Mouse (Mus musculus): ENCODE measurements around the gene Prg2.

The Prg2 gene

DNA sequence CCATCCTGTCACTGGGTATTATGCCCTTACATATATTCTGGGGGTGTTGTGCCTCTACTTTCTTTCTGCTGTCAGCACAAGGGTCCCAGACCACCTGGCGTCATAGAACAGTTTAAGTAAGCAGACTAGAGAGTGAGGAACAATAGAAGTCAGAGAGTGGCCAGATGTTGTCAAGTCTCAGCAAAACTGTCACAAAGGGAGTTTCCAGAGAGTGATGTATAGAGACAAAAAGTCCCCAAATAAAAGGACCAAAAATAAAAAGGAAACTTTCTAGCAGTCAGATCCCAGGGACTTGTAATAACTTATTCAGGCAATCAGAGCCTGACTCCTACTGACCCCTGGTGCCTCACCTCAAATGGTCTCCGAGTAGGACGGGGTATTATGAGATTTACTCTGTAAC lies 18.4 kb upstream of the Prg2 start:
- DNase-seq (ENCODE audit: low spot score) = no peak

GRCm38 (mm10) chr2:84962906-84963507 lies 17.3 kb upstream of the Prg2 start:
- DNase-seq (ENCODE audit: low spot score) = peak; percentile 15

DNA sequence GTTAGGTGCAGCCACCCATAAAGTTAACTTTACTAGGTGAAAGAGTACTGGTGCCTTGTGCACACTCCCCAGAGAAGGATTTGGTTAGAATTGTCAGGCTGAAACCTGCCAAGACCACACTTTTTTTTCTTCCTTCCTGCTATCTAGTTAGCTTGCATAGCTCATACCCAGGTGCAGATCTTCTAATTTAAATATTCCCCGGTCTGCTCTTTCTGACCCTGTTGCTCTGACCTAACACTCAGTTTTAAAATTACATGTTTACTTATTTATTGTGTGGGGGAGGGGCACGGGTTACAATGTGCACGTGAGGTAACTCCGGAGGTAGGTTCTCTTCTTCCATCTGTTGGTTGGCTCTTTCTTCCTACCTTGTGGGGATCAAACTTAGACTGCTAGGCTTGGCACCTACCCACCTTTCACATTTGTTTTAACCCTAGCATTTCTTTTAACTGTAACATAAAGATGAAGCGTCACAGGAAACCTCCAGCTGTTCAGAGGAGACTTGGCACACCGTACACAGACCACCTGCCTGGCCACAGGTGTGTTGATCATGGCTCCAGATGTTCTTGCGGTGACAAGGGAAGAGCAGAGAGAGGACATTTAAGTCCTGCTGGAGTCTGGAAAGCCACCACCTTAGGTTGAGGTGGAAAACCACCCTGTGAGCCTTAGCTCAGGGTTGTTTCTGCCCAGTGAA lies 16.0 kb upstream of the Prg2 start:
- no peak for DNase-seq (ENCODE audit: low spot score)

GRCm38 (mm10) chr2:84967318-84967991 lies 12.8 kb upstream of the Prg2 start:
- no peak for DNase-seq (ENCODE audit: low spot score)

- DNase-seq (ENCODE audit: low spot score) = no peak
These were observed 4.7 kb upstream of the Prg2 start for GRCm38 (mm10) chr2:84975580-84975979.

DNA sequence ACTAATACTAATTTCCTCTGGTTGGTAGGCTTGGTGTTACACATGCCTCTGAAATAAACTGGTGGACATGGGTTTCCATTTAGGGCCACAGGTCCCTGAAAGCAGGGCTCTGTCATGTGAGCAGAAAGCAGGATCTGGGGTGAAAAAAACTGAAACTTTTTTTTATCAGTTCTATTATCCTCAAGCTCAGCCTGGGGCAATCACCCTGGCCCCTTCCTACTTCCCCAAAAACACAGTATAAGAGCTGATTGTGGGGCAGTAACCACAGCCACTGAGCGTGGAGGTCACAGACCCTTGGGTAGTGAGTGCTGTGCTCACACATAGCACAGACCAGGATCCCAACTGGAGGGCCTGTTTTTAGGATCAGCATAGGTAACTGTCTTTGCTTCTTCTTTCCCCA lies 7.7 kb downstream of the Prg2 start, which contains the start of gene Prg3:
Gene Prg3, plus strand, starts transcription at position 286 of the 400 bp plus-strand sequence.
- DNase-seq (ENCODE audit: low spot score) = no peak

DNA sequence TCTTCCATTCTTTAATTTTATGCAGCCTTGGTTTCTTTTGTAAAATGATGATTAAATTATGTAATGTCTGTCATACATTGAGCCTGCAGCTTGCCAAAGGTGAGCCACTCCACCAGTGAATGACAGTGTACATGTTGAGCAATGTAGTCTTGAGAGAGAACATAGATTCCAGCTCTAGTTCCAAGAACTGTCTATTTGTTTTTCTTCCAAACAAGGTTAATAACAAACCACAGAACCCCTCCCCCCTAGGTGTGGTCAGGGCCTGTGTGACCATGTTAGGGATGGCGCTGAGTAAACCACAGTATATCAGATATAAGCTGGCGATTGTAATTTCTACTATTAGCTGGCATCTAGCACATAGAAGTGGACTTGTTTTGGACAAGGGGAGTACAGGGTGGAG lies 16.1 kb downstream of the Prg2 start:
- DNase-seq (ENCODE audit: low spot score) = no peak

GRCm38 (mm10) chr2:84999486-85000181 lies 19.4 kb downstream of the Prg2 start:
- no peak for DNase-seq (ENCODE audit: low spot score)

GRCm38 (mm10) chr2:85001497-85001896 lies 21.2 kb downstream of the Prg2 start:
- no peak for DNase-seq (ENCODE audit: low spot score)

- no peak for DNase-seq (ENCODE audit: low spot score)
These were observed 22.3 kb downstream of the Prg2 start for GRCm38 (mm10) chr2:85002575-85002974.

DNA sequence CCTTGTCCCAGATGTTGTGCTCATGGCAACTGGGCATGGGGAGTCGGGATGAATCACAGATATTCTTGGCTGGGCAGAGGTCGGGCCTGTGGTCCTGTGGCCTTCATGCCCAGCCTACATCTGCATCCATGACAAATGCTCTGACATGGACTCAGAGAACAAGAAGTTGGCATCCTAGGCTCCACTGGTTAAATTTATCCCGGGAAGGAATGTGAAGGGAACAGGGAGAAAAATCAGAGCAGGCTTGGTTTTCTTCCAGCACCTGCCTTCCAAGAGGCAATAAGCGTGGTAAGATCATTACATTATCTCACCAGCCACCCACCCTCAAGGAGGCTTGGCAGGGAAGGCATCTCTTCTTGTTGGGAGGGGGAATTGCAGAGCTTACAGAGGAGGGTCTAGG lies 24.1 kb downstream of the Prg2 start:
- DNase-seq (ENCODE audit: low spot score) = no peak

DNA sequence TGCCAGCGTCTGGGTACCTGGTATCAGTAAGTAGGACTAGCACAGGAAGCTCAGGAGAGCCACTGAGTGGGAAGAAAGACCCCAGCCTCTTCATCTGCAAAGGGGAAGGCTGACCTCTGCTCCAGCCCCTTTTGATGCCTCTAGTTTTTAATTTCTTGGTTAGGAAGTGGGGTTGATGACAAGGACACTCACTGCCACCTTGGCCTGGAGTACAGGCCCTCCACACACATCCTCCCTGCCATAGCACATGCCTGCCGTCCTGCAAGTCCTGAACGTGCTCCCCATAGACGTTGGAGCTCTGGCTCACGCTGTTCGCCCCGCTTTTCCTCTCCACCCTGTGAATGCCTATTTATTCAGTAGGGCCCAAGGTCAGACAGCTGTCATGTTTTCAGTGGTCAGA lies 26.3 kb downstream of the Prg2 start:
- no peak for DNase-seq (ENCODE audit: low spot score)

GRCm38 (mm10) chr2:85007729-85008128 lies 27.5 kb downstream of the Prg2 start:
- peak; percentile 61 for DNase-seq (ENCODE audit: low spot score)

DNA sequence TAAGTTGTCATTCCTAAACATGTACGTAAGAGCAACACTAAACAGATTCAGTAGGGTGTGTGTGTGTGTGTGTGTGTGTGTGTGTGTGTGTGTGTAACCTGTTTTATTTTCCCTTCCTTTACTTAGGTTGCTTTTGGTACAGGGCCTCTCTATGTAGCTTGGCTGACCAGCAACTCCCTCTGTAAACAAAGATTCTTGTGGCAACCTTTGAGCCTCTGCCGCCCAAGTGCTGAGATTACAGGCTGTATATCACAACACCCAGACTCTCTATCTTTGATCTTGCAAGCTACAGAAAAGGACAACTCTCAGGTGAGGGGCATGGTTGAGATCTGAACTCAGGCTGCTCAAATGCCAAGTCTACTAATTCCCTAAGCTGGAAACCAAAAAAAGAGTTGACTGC lies 29.0 kb downstream of the Prg2 start:
- DNase-seq (ENCODE audit: low spot score) = no peak

DNA sequence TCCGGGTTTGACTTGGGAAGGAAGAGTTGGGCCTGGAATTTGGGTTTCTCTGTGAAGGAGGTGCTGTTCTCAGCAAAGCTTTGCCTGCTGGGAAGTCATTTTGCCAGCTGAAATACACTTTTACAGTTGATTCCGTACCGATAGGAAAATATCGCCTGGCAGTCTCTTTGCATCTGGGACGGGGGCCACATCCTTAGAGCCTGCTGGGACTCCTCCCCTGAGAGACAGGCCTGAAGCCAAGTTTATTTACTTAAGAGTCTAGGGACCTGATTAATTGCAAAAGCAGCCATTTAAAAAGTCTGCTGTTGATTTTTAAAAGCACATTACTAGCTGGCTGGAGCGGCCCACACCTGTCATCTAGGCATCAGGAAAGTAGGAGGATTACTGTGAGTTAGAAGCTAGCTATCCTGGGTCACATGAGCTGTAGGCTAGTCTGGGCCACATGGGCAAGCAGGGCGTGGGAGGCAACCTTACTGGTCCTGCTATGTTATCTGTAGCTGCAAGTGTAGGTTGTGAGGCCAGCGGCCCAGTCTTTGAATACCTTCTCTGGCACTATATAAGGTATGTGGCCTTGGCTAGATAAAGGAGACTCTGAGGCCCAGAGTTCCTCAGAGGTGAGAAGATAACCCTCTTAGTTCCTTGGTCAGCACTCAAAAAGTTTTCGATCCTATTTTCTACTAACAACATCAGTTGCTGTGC lies 31.8 kb downstream of the Prg2 start:
- peak; percentile 31 for DNase-seq (ENCODE audit: low spot score)

- no peak for DNase-seq (ENCODE audit: low spot score)
These were observed 32.4 kb downstream of the Prg2 start for GRCm38 (mm10) chr2:85012679-85013078.

DNA sequence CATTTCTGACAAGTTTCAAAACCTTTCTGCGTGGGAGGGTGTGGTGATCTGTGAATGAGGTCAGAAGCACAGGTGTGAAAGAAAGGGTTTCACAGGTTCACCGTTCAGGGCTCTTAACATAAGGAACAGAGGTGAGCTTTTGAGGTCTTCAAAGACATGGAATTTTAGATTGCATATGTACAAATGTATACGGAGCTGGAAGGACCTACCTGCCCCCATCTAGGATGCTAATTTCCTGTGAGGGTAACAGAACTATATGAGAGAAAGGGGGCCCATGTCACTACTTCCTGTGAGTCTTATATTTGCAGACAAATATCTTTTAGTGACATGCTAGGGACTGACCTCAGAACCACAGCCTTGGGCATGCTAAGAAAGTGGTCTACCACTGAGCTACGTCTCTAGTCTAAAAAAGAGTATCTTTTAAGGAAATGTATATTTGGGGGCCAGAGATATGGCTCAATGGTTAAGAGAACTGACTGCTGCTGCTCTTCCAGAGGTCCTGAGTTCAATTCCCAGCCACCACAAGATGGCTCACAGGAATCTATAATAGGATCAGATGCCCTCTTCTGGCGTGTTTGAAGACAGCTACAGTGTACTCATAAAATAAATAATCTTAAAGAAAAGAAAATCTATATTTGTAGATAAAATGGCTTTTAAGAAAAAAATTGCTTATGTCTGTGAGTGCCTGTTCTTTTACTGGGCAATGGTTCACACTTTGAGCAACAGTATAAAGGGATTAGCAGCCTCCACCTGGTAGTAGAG lies 33.7 kb downstream of the Prg2 start:
- no peak for DNase-seq (ENCODE audit: low spot score)

GRCm38 (mm10) chr2:85014588-85014982 lies 34.3 kb downstream of the Prg2 start:
- no peak for DNase-seq (ENCODE audit: low spot score)

GRCm38 (mm10) chr2:85022043-85022442 lies 41.8 kb downstream of the Prg2 start:
- DNase-seq (ENCODE audit: low spot score) = peak; percentile 53

- DNase-seq (ENCODE audit: low spot score) = no peak
These were observed 45.9 kb downstream of the Prg2 start for GRCm38 (mm10) chr2:85026178-85026577.

- DNase-seq (ENCODE audit: low spot score) = no peak
These were observed 47.0 kb downstream of the Prg2 start for GRCm38 (mm10) chr2:85027281-85027680.

Measured in embryo, embryonic 10.5 days (tissue).